Mouse (Mus musculus): ENCODE measurements around the gene Olfm3.

- no peak for TF ChIP-seq CTCF (IDR thresholded peaks at IDR 0.05; ENCODE audit: borderline replicate concordance, control insufficient read depth, extremely low read depth, insufficient read depth, low read length, poor library complexity)
- no peak for TF ChIP-seq POLR2A (IDR thresholded peaks at IDR 0.05; ENCODE audit: control insufficient read depth, extremely low read depth, insufficient read depth, low read length, poor library complexity)
Observed at GRCm38 (mm10) chr3:114954904-114955303, 51.0 kb downstream of the Olfm3 start.

Measured in thymus, adult 2 months (tissue).